Mouse (Mus musculus) left cerebral cortex, adult 9 months (tissue): Measurements from ENCODE around the gene Podnl1.
A peak's percentile ranks its signal among the peaks of the same experiment; 100 is the strongest.

ENCODE experiments used
- DNase-seq, 2 experiments: peaks; one replicate each; pipeline ENCODE4 v3.0.0; 2022; ENCODE audit warnings: low spot score in 2 of 2

The Podnl1 gene

DNA sequence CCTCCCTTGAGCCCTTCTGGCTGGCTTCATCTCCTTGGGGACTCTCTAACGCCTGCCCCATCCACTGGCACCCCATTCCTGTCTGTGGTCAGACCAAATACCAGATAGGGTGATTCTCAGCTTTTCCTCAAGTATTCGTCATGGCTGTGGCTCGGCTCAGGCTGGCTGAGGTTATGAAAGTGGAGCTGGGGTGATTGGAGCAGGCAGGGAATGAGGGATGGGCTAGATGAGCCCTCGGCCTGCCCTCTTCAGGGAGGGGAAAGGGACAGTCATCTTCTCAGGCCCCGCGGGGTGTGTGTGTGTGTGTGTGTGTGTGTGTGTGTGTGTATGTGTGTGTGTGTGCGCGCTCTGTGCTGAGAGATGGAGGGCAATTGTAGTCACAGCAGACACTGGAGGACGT is at the start of gene Podnl1:
Gene Podnl1, plus strand, starts transcription at position 334 of the 400 bp plus-strand sequence.
- no peak for DNase-seq

DNA sequence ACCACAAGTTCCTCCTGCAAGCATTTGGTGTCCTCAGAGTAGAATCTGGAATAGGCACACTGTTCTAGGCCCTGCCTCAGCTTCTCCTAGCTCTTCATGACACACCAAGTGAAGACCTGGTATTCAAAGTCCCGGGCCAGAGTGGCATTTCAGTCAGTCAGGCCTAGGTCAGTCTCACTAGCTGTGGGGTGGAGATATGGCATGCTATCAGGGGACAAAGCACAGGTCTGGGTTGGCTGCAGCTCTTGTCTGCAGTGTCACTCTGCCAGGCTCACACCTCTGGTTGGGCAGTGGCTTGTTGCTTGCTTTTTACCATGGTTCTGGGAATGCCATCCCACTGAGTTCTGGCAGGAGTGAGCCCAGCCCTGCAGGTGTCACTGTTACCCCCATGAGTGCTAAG is 49.4 kb upstream of the Podnl1 start:
- no peak for DNase-seq

DNA sequence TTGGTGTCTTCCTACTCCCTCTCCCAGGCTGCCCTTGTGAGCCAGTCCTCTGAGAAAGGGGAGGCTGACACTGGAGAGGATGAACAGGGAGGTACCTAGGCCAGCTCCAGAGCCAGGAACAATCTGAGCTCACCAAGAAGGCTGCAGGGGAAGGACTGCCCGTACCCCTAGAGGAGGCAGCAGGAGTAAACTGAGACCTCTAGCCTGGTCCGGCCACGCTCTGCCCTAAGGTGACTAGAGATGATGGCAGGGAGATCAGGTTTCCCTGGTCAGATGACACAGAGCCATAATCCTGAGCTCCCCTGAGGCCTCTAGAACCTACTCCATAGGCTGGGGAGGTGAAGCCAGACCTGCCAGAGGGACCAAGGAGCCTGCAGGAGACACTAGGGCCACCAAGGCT is 48.9 kb upstream of the Podnl1 start:
- DNase-seq = no peak

DNA sequence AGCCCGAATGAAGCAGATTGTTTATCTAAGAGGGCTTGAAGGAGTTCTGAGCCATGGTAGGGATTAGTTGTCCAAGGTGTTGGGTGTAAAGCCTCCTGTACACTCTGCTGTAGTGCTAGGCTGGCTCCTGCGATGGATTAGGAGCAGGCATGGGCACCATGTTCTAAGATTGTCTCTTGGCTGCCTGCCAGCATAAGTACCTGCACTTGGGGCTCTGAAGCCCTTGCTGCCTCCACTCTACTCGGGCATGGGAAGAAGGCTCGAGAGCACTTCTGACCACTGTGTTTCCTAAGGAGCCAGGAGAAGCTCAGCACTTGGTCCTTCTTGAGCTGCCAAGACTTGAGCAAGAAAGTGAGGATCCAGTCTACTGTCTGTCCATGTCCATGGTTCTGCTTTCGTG is 46.6 kb upstream of the Podnl1 start:
- no peak for DNase-seq

DNA sequence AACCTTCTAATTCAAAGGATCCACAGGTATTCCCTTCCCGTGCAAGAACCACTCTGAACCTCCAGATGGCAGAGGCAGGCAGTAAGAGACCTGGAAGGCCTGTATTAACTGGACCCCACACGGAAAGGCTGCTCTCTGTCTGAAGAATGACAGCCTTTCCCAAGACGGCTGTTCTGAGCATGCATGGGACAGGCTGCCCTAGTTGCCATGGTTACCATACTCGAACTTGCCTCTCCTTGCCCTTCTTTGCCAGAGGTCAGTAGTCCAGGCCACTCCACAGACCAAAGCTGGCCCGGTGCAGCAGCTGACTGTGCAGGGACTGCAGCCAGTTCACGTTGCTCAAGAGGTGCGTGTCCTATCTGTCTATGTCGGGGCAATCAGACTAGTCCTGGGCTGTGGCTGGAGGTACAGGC is 42.0 kb upstream of the Podnl1 start:
- DNase-seq = no peak

DNA sequence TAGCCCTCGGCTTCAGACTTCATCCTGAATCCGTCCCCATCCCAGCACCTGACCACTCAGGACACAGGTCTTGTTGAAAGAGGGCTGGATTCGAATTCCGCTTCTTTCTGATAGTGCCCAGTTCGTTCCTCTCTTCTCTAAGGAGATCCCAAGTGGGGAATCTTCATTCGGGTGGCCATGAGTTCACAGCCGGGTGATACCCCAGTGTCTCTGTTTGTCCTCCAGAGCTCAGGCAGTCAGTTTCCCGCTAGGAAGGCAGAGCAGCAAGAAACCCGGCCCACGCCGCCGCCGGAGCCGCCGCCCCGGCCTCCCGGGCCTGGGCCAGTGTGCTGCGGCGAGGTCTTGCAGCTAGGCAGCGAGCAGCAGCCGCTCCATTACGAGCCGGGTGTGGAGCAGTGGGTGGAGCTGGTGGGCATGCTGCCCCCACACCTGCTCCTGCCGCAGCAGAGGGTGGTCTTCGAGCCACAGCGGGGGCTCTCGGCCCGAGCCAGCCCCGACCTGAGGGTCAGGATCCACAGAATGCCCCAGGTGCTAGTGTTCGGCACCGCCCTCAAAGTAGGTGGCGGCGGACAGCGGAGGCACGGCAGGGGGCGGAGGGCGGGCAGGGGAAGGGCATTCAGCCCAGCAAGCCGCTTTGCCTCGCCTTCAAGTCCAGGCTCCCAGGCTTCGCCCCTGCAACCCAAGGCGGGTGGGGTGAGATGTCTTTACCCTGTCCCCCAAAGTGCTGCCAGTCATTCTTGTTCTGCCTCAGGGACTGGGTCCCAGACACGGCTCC is 41.3 kb upstream of the Podnl1 start:
- DNase-seq = no peak

DNA sequence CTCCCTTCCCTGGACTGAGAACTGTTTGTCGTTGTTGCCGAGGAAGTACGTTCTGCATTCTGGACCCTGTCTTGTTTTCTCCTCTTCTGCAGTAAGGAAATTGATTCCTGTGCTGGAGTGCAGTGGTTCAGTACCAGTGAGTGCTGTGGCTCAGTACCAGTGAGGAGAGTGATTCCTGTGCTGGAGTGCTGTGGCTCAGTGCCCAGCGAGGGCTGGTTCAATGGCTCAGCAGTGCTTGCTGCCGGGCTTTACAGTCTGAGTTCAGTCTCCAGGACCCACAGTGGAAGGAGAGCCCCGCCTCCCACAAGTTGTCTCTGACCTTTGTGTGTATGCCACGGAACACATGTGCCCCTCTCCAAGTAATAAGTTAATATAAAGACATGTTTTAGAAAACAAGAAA is 38.6 kb upstream of the Podnl1 start:
- DNase-seq = no peak

DNA sequence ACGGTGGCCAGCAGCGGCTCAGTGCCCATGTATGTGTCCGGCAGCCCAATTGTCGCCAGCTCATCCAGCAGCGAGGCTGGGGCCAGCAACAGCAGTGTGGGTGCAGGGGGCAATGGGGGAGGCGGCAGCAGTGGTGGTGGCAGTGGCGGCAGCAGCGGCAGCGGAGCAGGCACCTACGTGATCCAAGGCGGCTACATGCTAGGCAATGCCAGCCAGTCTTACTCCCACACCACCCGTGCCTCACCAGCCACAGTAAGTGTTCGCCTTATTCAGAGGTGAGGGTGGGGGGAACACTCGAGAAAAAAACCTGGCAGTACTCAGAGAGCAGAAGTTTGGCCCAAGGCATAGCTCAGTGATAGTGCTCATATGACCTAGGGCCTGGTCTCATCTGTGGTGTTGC is 38.0 kb upstream of the Podnl1 start:
- no peak for DNase-seq

DNA sequence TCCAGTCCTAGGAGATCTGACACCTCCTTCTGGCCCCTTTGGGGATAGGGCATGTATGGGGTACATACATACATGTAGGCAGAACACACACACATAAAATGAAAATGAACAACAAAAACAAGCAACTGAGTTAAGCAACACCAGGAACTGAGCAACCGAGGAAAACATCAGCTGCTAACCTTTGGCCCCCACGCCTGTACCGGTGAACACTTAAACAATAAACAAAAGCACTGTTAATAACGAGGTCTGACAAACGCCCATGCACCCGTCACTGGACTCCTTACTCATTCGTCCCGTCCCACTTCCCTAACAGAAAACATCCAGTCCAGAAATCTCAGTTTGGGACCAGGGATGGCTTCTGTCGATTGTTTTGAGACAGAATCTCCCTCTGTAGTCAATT is 36.5 kb upstream of the Podnl1 start:
- DNase-seq = no peak

DNA sequence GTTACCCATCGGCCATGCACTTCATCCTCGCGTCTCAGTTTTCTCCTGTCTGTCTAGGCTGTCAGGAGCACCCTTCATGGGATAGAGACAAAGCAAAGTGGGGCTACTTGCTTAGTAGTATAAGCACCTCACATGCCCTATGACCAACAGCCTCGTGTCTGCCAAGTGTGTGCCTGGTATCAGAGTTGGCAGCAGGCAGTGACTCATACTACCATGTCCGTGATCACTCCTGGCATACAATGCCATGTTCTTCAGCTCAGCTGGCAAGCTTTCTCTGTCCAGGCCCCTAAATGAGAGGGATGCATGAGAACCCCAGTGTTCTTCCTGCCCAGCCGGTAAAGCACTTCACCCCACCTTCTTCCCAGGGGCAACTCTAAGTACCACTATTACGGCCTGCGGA is 35.2 kb upstream of the Podnl1 start:
- DNase-seq = no peak

DNA sequence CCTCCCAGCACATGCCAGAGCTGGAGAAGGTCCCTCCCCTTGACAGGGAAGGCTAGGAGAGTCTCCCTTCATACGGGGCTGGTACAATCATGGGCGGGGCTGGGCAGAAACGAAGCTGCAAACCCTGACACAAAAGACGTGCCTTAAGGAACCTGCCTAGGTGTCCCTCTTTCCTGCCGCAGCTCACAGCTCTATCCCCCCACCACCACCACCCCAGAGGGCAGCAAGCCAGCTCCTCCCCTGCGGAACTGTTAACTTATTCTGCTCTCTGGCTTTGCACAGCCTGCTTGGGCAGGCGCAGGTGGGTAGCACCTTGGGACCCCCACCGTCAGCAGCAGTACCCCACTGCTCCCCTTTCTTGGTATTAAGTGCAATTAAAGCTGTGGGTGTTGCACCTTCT is 29.7 kb upstream of the Podnl1 start:
- DNase-seq = no peak

DNA sequence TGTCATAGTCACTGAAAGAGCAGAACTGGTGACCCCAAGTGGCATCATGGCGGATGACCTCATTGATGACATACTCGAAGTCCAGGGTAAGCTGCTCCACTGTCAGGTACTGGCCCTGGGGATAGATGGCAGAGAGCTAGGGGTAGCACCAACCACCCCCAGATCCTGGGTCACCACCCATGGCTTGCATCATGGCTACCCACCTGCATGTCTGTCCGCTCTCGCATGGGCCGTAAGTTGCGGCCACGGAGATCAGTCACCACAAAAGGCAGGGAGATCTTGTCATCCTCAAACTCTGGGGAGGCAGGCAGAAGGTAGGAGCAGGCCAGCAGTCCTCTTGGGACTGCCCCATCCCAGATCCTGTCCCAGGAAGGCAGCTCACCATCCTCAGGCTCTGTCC is 27.4 kb upstream of the Podnl1 start:
- DNase-seq = no peak

DNA sequence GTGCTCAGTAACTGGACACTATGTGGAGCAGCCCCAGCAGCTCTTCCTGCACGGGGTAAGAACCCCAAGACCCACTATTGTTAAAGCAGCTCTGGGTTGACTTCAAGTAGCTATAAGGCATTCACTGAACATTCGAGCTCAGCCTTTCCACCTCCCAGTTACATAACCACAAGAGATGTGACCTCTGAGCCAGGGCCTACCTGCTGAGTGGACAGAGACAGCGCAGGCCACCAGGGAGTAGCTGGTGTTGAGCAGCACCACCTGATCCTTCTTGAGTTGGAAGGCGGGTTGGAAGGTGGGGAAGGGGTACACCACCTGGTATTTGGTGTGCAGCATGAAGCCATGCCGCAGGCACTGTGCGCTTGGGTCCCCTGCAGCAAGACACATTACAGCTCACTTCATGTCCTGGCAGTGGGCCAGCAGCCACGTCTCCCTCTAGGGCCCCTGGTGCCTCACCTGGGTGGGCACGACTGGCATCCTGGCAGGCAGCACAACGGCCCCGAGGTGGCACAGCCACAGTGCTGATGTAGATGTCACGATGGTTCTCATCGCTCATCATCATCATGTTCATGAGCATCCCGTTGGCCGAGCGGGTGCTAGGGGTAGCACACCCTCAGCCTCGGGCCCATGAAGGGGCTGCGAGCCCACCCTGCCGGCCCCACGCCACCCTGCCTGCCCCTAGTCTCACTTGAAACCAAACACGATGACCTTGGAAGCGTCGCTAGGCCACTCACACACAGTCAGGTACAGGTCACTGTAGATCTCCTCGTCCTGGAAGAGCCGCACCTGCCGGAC is 24.1 kb upstream of the Podnl1 start:
- no peak for DNase-seq

DNA sequence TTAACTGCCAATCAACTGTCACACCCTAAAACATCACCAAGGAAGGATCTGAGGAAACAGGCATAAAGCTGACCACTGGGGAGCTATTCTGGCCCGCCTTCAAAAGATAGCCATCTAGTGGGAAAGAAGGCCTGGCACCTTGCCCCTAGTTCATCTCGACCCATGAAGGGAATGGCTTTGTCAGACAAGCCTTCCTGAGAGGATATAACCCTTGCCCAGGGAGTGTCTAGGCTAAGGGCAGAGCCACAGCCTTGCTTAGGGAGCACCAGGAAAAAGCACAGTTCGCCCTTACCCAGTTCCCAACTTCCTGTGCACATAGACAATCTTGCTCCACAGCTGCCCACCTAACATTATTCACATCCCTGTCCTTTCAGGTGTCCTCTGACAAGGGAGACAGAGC is 22.2 kb upstream of the Podnl1 start:
- DNase-seq = no peak

DNA sequence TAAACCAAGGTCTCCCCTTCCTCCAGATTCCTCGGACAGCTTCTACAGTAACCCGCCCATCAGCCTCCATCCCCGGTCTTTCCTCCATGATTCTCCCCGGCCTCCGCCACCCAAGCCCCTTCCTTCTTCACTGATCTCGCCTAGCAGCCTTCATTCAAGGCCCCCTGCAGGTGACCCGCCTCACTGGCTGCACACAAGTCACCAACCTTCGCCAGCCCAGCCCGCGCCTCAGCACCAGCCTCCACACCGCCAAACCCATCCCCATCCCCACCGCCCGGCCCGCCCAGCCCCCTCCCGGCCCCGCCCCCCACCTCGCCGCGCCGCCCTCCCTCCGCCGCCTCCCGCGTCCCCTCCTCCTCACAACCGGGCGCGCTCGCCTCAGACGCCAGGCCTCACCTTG is 21.6 kb upstream of the Podnl1 start:
- DNase-seq = no peak

DNA sequence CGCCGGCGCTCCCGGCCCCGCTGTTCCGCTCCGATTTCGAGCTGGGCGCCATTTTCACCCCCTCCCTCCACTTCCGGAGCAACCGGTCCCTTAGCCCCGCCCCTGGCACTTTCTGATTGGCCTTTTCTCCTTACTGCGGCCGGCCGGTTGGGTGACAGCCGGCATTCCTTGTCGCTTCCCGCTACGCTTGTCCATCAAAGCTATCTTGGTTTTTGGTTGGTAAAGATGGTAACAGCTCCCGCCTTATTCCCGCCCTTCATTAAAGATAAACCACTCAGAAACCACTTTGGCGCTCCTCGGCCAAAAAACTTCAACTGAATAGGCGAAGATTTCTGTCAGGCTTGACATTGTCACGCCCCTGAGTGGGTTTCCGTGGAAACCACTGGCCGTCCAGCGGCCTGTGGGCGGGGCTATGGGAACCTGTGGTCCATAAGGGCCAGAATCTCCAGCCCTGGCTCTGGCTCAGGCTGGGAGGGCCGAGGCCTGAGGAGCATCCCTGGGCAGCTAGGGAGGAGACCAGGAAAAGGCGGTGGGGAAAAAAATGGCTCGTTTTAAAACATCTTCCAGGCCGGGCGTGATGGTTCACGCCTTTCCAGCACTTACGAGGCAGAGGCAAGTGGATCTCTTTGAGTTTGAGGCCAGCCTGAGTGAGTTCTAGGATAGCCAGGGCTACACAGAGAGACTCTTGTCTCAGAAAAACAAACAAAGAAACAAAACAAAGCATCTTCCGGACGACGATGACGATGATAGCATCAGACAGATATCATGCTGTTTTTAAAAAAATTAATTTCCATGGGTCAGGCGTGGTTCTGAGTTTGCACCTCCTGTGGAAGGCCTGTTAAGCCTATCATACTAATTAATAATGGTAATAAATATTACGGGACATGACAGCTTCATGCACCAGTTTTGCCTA is 20.8 kb upstream of the Podnl1 start, which contains the start of gene Dcaf15:
Gene Dcaf15, minus strand, starts transcription at position 72 of the 913 bp plus-strand sequence.
- peak; percentile 96 to 99 for DNase-seq

DNA sequence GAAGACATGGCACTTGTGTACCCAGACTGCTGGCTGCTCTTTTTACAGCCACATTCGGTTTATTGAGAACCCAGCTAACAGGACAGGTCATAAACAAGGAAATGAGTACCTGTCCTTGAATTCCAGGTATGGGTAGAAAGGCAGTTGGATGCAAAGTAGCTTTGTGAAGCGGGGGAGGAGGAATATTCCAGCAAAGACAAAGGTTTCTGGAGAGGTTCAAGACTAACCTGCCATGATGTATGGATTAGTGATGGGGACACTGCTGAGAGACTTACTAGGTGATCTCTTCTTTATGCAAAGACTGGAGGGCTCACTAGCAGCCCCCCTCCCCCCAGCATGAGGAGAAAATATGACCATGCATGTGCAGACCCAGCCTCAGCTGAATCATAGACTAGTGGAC is 20.1 kb upstream of the Podnl1 start:
- no peak for DNase-seq

DNA sequence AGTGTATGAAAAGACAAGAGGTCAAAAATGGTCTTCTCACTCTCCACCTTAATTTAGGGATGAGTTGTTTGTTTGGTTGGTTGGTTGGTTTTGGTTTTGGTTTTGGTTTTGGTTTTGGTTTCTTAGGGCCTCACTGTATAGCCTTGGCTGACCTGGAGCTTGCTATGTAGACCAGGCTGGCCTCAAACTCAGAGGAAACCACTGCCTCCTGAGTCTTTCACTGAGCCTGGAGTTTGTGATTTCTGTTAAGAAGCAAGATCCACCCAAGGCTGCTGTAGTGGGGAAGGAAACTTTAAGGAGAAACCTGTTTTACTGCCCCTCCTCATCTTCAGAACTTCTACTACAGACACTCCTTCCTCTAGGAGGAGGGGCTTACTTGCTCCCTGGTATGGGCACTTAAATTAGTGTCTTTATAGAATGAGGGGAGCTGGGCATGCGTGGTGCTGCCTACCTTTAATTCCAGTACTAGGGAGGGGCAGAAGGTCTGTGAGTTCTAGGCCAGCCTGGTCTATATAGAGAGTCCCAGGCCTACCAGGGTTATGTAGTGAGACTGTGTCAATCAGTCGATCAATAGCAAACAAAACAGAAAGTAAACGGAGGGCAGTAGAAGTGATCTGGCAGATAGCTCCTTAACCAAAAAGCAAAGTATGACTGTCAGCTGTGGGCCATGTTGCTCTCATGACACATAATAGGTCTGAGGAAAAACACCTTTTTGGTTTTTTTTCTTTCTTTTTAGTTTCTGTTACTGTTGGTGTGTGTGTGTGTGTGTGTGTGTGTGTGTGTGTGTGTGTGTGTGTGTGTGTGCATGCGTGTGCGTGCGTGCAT is 19.4 kb upstream of the Podnl1 start:
- DNase-seq = no peak

DNA sequence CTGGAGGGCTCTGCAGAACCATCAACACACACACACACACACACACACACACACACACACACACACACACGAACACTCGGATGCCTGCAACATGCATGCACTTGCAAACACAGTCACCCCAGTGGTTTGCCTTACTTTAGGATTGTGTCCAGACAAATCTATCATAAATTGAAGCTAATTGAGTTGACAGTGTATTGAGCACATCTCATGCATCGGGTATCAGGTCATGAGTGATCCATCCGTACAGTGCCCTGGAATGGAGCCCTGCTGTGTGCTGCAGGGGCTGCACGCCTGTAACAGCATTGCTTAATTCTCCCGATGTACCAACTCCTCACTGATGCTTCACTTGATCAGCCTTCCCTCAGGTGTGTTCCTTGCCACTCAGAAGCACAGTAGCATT is 10.1 kb upstream of the Podnl1 start:
- no peak for DNase-seq

DNA sequence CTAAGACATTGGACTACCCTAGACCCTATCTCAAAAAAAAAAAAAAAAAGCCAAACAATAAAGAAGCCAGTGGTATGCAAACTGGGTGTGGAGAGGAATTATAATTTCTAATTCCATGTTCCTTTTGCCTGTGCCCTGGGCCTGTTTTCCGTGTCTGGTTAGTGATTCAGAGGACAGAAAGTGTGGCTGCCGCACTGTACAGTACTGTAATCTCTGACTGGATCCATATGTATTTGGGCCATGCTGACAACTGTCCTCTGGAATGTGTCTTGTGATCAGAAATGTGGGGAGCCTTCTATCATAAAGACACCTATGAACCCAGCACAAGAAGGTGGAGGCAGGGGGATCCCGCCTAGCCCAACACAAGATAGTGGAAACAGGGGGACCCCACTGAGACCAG is 3.6 kb upstream of the Podnl1 start:
- DNase-seq = no peak

DNA sequence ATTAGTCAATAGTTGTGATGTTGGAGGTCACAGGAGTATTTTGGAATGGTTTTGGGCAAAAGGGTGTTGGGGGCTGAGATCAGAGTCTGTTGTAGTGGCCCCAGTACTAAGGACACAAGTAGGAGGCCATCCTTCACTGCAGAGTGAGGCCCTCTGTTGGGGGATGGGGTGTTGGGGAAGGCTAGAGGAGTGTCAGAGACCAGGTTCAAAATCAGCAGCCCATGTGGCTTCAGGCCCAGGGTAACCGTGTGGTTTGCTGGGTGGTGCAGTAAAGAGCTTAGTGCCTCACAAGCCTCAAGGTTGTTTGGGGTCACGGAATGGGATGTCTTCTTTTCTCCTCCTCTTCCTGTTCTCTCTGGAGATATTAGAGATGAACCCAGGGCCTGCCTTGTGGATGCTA is 953 bp downstream of the Podnl1 start:
- DNase-seq = no peak
